Mouse (Mus musculus) ES-CJ7 (cell line): ENCODE measurements around the gene Susd1.

Experiments used
- DNase-seq: peaks from one replicate; pipeline ENCODE4 v3.0.0; 2011; ENCODE audit warnings: low read depth, low spot score

Gene Susd1

GRCm38 (mm10) chr4:59437990-59438854 lies at the start of gene Susd1:
Susd1 (minus strand) TSS chr4:59438633.
- peak; percentile 48 for DNase-seq

GRCm38 (mm10) chr4:59471306-59471705 lies 32.9 kb upstream of the Susd1 start:
- no peak for DNase-seq

DNA sequence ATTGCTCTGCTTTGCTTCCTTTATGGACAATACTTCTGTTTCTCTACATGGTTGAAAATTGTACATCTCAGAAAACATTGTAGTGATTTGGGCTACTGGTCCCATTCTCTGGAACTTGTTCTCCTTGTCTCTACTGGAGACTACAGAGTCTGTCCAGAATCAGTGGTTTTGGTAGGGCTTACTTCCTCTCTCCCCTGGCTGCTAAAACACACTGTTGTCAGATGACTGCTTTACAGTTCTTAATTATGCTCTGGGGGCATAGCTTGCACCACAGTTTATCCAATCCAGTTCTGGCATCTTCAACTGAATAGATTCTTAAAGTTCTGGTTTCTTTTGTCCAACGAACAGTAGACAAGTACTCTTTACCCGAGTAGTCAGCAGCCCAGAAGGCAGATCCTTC lies 27.0 kb upstream of the Susd1 start:
- DNase-seq = no peak

DNA sequence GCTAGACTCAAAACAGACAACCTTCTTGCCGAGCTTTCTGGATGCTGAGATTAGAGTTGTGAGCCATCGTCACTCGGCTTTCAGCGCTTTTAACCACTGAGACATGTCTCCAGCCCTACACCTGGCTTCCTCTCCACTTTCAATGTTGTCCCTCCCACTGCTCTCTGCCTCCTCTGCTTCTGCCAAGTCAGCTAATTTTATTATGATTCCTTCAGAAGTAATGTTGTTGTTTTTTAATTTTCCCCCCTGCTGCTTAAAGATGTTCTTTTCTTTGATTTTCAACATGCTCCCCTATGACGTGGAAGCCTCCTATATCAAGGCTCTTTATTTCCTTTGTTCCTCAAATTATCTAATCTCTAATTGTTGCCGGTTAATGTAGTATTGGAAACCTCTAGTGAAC lies 26.2 kb upstream of the Susd1 start:
- DNase-seq = no peak

GRCm38 (mm10) chr4:59462494-59462893 lies 24.1 kb upstream of the Susd1 start:
- DNase-seq = no peak

DNA sequence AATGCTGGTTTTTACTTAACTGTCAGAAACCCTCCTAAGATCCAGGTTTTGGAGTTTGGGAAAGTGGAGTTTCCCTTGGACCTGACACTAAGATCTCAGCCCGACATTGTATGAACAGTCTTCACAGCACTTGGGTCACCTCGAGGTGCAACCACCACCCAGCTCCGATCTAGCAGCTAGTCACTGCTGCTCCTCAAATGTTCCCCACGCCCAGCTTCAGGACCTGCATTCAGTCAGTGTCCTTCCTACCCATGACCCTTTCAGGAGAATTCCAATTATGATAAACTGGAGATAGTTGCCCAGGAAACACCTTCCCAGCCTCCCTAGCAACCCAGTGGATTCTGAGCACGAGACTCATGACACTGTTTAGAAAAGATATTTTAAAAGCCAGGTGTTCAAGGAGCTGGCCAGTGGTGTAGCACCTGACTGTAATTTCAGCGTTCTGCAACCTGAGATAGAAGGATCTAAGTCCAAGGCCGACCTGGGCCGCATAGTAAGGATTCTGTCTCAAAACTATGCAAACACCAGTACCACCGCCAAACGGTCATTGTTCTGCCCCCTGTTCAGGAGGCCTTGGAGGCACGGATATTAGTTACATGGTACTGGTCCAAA lies 22.8 kb upstream of the Susd1 start:
- no peak for DNase-seq

DNA sequence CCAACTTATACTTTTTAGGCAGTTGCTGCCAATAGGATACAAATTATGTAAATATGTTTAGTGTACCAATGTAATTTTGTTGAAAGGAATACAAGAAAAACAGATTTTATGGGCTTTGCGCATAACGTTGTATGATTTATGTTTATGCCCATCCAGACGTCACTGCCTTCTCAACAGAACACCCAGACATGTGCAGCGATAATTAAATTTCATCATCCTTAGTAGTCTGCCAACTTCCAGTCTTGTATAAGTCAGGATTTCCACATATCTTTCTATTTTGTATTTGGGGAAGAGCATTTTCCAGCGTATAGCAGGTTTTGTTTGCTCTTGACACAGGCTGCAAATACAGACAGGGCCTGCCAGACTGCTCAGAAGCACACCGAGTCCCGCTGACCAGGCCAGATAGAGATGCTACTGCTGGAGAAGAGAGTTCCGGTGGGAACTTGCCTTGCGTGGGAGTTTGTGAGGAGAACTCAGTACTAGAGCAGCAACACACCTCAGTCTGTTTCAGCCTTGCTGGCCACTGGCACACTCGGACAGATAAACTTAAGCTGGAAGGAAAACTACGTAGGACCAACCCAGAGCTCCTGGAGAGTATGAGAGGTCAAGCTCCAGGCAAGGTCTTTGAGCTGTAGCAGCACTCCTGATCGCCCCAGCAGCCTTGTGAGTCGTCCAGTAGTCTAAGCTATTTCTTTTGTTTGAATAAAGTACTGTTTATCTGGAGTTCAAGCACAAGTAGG lies 21.0 kb upstream of the Susd1 start:
- DNase-seq = no peak

DNA sequence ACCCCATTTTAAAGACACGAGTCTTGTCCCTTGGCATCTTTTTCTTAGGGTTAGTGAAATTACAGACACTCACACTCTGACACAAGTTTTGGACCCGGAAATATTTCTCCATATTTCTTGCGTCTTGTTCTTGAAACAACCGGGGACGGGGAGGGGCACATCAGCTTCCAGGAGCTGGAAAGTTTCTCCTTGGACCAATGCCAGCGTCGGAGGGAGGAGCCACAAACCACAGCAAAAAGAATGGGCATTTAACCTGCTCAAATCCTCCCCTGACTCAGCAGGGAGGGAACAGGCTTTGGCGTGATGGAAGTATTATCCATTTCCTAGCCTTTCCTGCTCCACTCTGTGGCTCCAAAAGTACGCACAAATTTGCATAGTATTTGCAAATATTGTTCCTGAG lies 19.5 kb upstream of the Susd1 start:
- peak; percentile 64 for DNase-seq

GRCm38 (mm10) chr4:59457091-59457490 lies 18.7 kb upstream of the Susd1 start:
- DNase-seq = no peak

DNA sequence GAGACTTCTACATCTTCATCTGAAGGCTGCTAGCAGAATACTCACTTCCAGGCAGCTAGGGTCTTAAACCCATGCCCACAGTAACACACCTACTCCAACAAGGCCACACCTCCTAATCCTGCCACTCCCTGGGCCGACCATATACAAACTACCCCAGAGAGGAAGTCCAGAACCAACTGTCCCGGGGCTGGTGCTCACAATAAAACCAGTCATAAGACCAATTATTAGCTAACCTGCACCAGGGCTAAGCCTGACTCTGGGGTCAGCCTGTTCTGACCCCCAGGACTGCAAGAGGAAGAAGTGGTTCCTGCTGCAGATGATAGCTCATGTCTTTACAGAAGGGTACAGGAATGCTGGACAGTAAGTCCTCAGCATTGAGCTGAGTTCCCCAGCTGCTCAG lies 17.0 kb upstream of the Susd1 start:
- no peak for DNase-seq

DNA sequence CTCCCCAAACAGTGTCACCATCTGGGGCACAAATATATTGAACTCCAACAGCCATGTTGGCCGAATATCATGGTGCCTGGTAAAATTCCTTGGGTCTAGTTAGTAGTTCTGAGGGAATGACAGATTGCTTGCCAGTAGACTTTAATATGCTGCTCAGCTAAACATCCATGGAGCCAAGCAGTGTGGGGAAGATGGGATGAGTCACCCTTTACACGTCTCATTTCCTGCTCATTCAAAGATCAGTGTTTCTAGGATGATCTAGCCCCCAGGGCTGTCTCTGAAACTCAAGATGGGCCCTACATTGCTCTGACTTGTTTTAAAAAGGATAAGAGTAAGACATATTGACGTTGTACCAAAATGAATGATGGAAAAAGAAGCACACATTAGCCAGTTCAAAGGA lies 15.6 kb upstream of the Susd1 start:
- DNase-seq = no peak

DNA sequence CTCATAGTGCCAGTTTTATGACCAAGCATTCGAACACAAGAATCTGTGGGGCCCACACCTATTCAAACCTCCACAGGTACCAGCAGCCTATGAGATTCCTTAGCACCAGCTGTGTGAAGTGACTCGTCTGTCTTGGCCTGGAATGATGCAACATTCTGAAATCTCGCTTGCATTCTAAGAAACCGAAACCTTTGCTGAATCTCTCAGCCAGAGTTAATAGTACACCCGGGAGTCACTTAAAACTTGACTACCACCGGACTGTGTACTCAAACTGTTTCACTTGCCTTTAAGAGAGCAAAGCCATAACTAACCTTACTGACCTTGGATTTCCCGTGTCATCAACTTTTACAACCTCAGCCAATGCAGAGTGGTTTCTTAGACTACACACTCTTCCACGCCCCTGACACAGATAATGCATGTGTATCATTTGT lies 14.1 kb upstream of the Susd1 start:
- DNase-seq = peak; percentile 26

GRCm38 (mm10) chr4:59450906-59451305 lies 12.5 kb upstream of the Susd1 start:
- DNase-seq = peak; percentile 88

GRCm38 (mm10) chr4:59450234-59450854 lies 11.9 kb upstream of the Susd1 start:
- DNase-seq = no peak

DNA sequence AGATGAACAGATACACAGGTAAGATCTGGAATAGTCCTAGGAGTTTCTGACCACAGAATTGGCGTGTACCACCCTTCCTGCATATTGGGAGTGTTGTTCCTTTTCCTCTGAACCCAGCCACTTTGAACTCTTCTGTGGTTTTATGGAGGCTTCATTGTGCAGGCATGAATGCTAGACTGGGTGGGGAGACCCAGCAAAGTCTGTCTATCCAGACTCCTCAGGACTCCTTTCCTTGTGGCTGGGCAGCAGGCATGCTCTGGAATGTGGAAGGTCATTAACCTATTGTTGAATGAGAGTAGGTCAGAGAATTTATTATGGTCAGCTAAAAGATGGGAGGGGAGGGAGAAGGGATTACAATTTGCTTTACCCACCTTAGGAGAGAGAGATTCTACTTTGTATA lies 8.9 kb upstream of the Susd1 start:
- no peak for DNase-seq

GRCm38 (mm10) chr4:59445516-59445915 lies 7.1 kb upstream of the Susd1 start:
- no peak for DNase-seq

- no peak for DNase-seq
Measured at GRCm38 (mm10) chr4:59444994-59445393, 6.6 kb upstream of the Susd1 start.

- DNase-seq = no peak
Measured at GRCm38 (mm10) chr4:59444085-59444484, 5.7 kb upstream of the Susd1 start.

- DNase-seq = no peak
Measured at GRCm38 (mm10) chr4:59441265-59441664, 2.8 kb upstream of the Susd1 start.

DNA sequence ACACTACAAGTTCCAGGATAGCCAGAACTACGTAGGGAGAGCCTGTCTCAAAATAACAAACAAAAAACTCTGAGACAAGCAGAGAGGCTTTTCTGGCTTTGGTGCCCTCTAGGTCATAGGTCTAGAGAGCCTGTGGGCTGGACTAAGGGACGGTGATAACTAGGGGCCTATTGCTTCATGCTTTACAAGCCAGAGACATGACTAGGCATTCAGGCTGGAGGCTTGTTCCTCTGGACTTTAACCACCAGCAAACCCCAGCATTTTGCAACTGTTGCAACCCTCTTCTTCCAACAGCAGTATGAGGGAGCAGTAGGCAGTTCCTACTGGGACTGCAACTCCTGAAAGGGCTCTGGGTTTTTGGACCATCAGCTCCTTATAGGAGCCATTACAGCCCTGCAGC lies 1.5 kb upstream of the Susd1 start:
- no peak for DNase-seq

DNA sequence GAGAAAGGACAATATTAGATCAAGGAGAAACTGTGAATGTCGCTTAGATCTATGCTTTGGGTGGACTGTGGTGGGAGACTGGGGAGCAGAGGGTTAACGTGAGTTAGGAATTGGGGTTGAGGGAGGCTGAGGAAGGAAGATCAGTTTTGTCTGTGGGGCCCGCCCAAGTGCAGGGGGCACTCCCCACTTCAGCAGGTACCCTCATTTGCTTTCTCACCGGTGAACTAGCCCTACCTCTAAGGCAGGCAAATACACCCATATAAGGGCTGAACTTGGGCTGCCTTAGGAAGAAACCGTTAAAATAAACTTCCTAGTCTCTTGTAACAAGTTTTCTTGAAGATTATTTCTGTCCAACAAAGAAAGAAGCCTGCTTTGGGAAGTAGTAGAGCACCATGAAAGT lies 608 bp upstream of the Susd1 start:
- DNase-seq = no peak

DNA sequence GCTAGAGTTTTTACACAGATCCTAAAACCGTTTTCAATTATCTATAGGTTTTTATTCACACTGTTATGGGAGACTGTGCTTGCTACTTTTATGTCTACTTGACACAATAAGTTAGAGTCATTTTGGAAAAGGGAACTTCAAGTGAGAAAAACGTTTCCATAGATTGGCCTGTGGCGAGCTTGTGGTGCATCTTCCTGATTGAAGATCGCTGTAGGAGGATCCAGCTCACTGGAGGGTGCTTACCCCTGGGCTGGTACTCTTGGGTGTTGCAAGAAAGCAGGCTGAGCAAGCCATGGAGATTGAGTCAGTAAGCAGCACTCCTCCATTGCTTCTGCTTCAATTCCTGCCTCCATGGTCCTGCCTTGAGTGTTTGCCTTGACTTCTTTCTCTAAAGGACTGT lies 2.5 kb downstream of the Susd1 start:
- no peak for DNase-seq
